In the genomic region with DNA sequence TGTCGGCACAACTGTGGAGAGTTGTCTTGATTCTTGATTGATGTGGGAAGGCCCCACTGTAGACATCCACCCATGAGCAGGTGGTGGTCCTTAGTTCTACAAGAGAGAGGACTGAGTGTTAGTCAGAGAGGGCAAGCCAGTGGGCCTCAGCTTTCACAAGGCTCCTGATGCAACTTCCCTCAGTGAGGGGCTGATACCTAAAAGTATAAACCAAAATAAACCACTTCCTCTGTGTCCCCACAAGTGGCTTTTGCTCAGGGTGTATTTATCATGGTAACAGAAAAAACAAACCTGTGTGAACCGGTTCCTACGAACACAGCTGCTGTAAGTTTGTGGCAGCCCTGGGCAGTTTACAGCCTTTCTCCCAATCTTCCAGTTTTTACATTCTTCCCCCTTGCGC, we compare ENCODE assay signal across 13 mouse cellular contexts. TPM values are rescaled to one million over a fixed set of nuclear protein-coding genes. Genes with fewer than 3 reads are reported as not detected.
DNase-seq lines count a peak whose midpoint lies in the region; ATAC-seq lines count a peak whose summit lies in the region.
"Had no signal": no experiment of that assay in that cellular context is flagged by ENCODE, and none has a peak within 500 bp of the region (broad histone marks: within the 10 kb centered on the region; RNA-seq: fewer than 3 reads in every experiment).

No protein-coding gene starts in this region.

- H3K4me1 ChIP-seq in liver, embryonic 13.5 days (replicated peaks): peaks cover 55% of the 10 kb centered on the region
- H3K4me1 ChIP-seq in midbrain, embryonic 14.5 days (ENCODE audit: control insufficient read depth, insufficient read depth, low read length): no peaks in the 10 kb centered on the region
- H3K4me1 ChIP-seq: neural tube, embryonic 15.5 days had no signal

- H3K36me3 ChIP-seq in liver, embryonic 13.5 days: no peaks in the 10 kb centered on the region
- H3K36me3 ChIP-seq in midbrain, embryonic 14.5 days (ENCODE audit: control insufficient read depth, insufficient read depth, low read length): no peaks in the 10 kb centered on the region
- H3K36me3 ChIP-seq: neural tube, embryonic 15.5 days had no signal

- peak overlapping the region; percentile 78 for H3K27ac ChIP-seq in liver, embryonic 13.5 days
- H3K27ac ChIP-seq in midbrain, embryonic 14.5 days (replicated peaks; ENCODE audit: low read depth, low read length): no peak overlapping the region
- H3K27ac ChIP-seq: neural tube, embryonic 15.5 days had no signal

- H3K4me2 ChIP-seq in liver, embryonic 13.5 days: no peak overlapping the region
- no peak overlapping the region for H3K4me2 ChIP-seq in midbrain, embryonic 14.5 days (ENCODE audit: low read length)
- H3K4me2 ChIP-seq: neural tube, embryonic 15.5 days had no signal

- no peak for ATAC-seq in liver, embryonic 13.5 days (ENCODE audit: low read depth)
- peak; percentile 80 for ATAC-seq in common myeloid progenitor, adult 5-6 weeks (replicated peaks; ENCODE audit: low read depth, poor library complexity, severe bottlenecking)
- ATAC-seq in megakaryocyte, adult 5-6 weeks (ENCODE audit: poor library complexity, severe bottlenecking): peak; percentile 84
- ATAC-seq in midbrain, embryonic 14.5 days (ENCODE audit: low FRiP score, low TSS enrichment): no peak

- no peak for DNase-seq in liver, embryonic 13.5 days
- no peak for DNase-seq in liver
- DNase-seq in thymus, postnatal 0 days (ENCODE audit: low spot score): peak; percentile 82
- DNase-seq in layer of hippocampus, adult 9-10 months (ENCODE audit: low spot score): no peak
- no peak for DNase-seq in midbrain, embryonic 14.5 days
- DNase-seq in frontal cortex, postnatal 36 days (ENCODE audit: low spot score in 2 of 2): no peak
- DNase-seq: gastrocnemius, postnatal 25 days; kidney, adult 9 months had no signal

- H3K9ac ChIP-seq in liver, embryonic 13.5 days: no peak overlapping the region
- H3K9ac ChIP-seq in midbrain, embryonic 14.5 days (replicated peaks; ENCODE audit: low read length): no peak overlapping the region
- H3K9ac ChIP-seq: neural tube, embryonic 15.5 days had no signal

- WGBS in liver, embryonic 13.5 days (ENCODE audit: insufficient replicate concordance): 47% methylated on average over 4 of the region's 4 CpGs
- WGBS in midbrain, embryonic 14.5 days: 95% methylated on average over 4 of the region's 4 CpGs

- no peaks in the 10 kb centered on the region for H3K27me3 ChIP-seq in liver, embryonic 13.5 days
- no peaks in the 10 kb centered on the region for H3K27me3 ChIP-seq in midbrain, embryonic 14.5 days (ENCODE audit: control insufficient read depth, insufficient read depth, low read length)
- H3K27me3 ChIP-seq: CH12.LX; neural tube, embryonic 15.5 days had no signal

- H3K4me3 ChIP-seq in liver, embryonic 13.5 days (replicated peaks): no peak overlapping the region
- no peak overlapping the region for H3K4me3 ChIP-seq in midbrain, embryonic 14.5 days (replicated peaks; ENCODE audit: low read depth, low read length)
- H3K4me3 ChIP-seq: megakaryocyte, embryonic 14.5 days; neural tube, embryonic 15.5 days had no signal

- H3K9me3 ChIP-seq in liver, embryonic 13.5 days (replicated peaks): no peaks in the 10 kb centered on the region
- H3K9me3 ChIP-seq in midbrain, embryonic 14.5 days (ENCODE audit: control insufficient read depth, low read length): no peaks in the 10 kb centered on the region
- H3K9me3 ChIP-seq: megakaryocyte, embryonic 14.5 days; neural tube, embryonic 15.5 days had no signal

RNA-seq across cellular contexts. Expression of a gene that starts 15.6 kb away (rescaled TPM):
- polyA plus RNA-seq in liver, embryonic 13.5 days (2015; fragmentation: Nextera tagmentation; extraction: Ambion mirVana): 45.6 and 49.0 TPM in 2 replicates
- 159 TPM in 2 replicates for total RNA-seq in common myeloid progenitor, adult 5-6 weeks (2017)
- 39.9 and 42.3 TPM in 2 replicates for total RNA-seq in megakaryocyte, adult 5-6 weeks (2015)
- 170 and 195 TPM in 2 replicates for total RNA-seq in megakaryocyte, adult 5-6 weeks (2017)
- polyA plus RNA-seq in thymus, postnatal 0 days (2015; fragmentation: Nextera tagmentation; extraction: Ambion mirVana): 90.9 and 95.4 TPM in 2 replicates
- 82.1 and 82.7 TPM in 2 replicates for polyA plus RNA-seq in midbrain, embryonic 14.5 days (2014; fragmentation: Nextera tagmentation; extraction: Ambion mirVana)

RNA-seq across cellular contexts. Expression of a gene that starts 28.5 kb away (rescaled TPM):
- polyA plus RNA-seq in liver, embryonic 13.5 days (2015; fragmentation: Nextera tagmentation; extraction: Ambion mirVana): 9.3 and 11.0 TPM in 2 replicates
- total RNA-seq in common myeloid progenitor, adult 5-6 weeks (2017): 56.5 TPM in 2 replicates
- 113 TPM in 2 replicates for total RNA-seq in megakaryocyte, adult 5-6 weeks (2015)
- 67.7 and 75.5 TPM in 2 replicates for total RNA-seq in megakaryocyte, adult 5-6 weeks (2017)
- 39.2 and 48.6 TPM in 2 replicates for polyA plus RNA-seq in thymus, postnatal 0 days (2015; fragmentation: Nextera tagmentation; extraction: Ambion mirVana)
- 66.8 and 74.1 TPM in 2 replicates for polyA plus RNA-seq in midbrain, embryonic 14.5 days (2014; fragmentation: Nextera tagmentation; extraction: Ambion mirVana)

RNA-seq across cellular contexts. Expression of a gene that starts 43.9 kb away (rescaled TPM):
- polyA plus RNA-seq in liver, embryonic 13.5 days (2015; fragmentation: Nextera tagmentation; extraction: Ambion mirVana): 1.8 and 2.1 TPM in 2 replicates
- total RNA-seq in common myeloid progenitor, adult 5-6 weeks (2017): 0.78 and 1.0 TPM in 2 replicates
- total RNA-seq in megakaryocyte, adult 5-6 weeks (2015): 0.91 TPM in 1 of 2 replicates, not detected in the other
- 0.22 and 0.53 TPM in 2 replicates for total RNA-seq in megakaryocyte, adult 5-6 weeks (2017)
- 1.6 and 2.6 TPM in 2 replicates for polyA plus RNA-seq in thymus, postnatal 0 days (2015; fragmentation: Nextera tagmentation; extraction: Ambion mirVana)
- 0.58 and 0.66 TPM in 2 replicates for polyA plus RNA-seq in midbrain, embryonic 14.5 days (2014; fragmentation: Nextera tagmentation; extraction: Ambion mirVana)

RNA-seq across cellular contexts. Expression of a gene that starts 53.4 kb away (rescaled TPM):
- 8.1 and 8.2 TPM in 2 replicates for polyA plus RNA-seq in liver, embryonic 13.5 days (2015; fragmentation: Nextera tagmentation; extraction: Ambion mirVana)
- total RNA-seq in common myeloid progenitor, adult 5-6 weeks (2017): 9.7 and 16.4 TPM in 2 replicates
- total RNA-seq in megakaryocyte, adult 5-6 weeks (2015): 0.16 TPM in 1 of 2 replicates, not detected in the other
- total RNA-seq in megakaryocyte, adult 5-6 weeks (2017): 0.41 and 1.0 TPM in 2 replicates
- polyA plus RNA-seq in thymus, postnatal 0 days (2015; fragmentation: Nextera tagmentation; extraction: Ambion mirVana): 3.7 and 4.5 TPM in 2 replicates
- polyA plus RNA-seq in midbrain, embryonic 14.5 days (2014; fragmentation: Nextera tagmentation; extraction: Ambion mirVana): 19.0 and 19.6 TPM in 2 replicates

RNA-seq across cellular contexts. Expression of a gene that starts 59.0 kb away (rescaled TPM):
- 16.8 and 19.3 TPM in 2 replicates for polyA plus RNA-seq in liver, embryonic 13.5 days (2015; fragmentation: Nextera tagmentation; extraction: Ambion mirVana)
- 29.7 and 36.7 TPM in 2 replicates for total RNA-seq in common myeloid progenitor, adult 5-6 weeks (2017)
- total RNA-seq in megakaryocyte, adult 5-6 weeks (2015): 8.2 and 9.2 TPM in 2 replicates
- 4.5 and 9.1 TPM in 2 replicates for total RNA-seq in megakaryocyte, adult 5-6 weeks (2017)
- 42.7 and 47.3 TPM in 2 replicates for polyA plus RNA-seq in thymus, postnatal 0 days (2015; fragmentation: Nextera tagmentation; extraction: Ambion mirVana)
- 219 and 244 TPM in 2 replicates for polyA plus RNA-seq in midbrain, embryonic 14.5 days (2014; fragmentation: Nextera tagmentation; extraction: Ambion mirVana)

Comparison
In these comparisons a context has a peak if more than half of its experiments do, and no peak if none do; other contexts are left out.
1. ATAC-seq: peak in common myeloid progenitor, adult 5-6 weeks (single experiment) and megakaryocyte, adult 5-6 weeks (single experiment); none in liver, embryonic 13.5 days (single experiment) and midbrain, embryonic 14.5 days (single experiment).